Mouse (Mus musculus) midbrain, embryonic 14.5 days (tissue): Measurements from ENCODE around the gene Pms2. TPM values are rescaled to one million over a fixed set of nuclear protein-coding genes. Genes with fewer than 3 reads are reported as not detected.

Source experiments
- ATAC-seq: fragments of 200-750 bp; cut with Nextera tagmentation; 2 replicates; pipeline ENCODE4 v1.8.0; 2017; ENCODE audit warnings: moderate number of reproducible peaks, moderate library complexity; ENCODE audit not compliant: low FRiP score, low TSS enrichment
- DNase-seq: peaks from one replicate; pipeline ENCODE4 v3.0.0-alpha.2; 2015
- H3K27ac ChIP-seq: fragments of 300-500 bp; sonication (generic); replicated peaks from 2 replicates; pipeline ENCODE4 v1.5.1; 2014; ENCODE audit warnings: mild to moderate bottlenecking, low read depth, low read length, moderate library complexity
- H3K27me3 ChIP-seq: fragments of 300-500 bp; sonication (generic); 2 replicates; pipeline ENCODE4 v1.6.1; 2014; ENCODE audit warnings: low read length, control low read depth, mixed read lengths; ENCODE audit not compliant: control insufficient read depth, insufficient read depth
- H3K36me3 ChIP-seq: fragments of 300-500 bp; sonication (generic); 2 replicates; pipeline ENCODE4 v1.6.1; 2014; ENCODE audit warnings: low read length, control low read depth; ENCODE audit not compliant: control insufficient read depth, insufficient read depth
- H3K4me1 ChIP-seq: fragments of 300-500 bp; sonication (generic); 2 replicates; pipeline ENCODE4 v1.6.1; 2014; ENCODE audit warnings: mild to moderate bottlenecking, antibody characterized with exemption, low read length, control low read depth; ENCODE audit not compliant: control insufficient read depth, insufficient read depth
- H3K4me2 ChIP-seq: fragments of 300-500 bp; sonication (generic); 2 replicates; pipeline ENCODE4 v1.6.1; 2014; ENCODE audit warnings: mild to moderate bottlenecking, low read length, moderate library complexity
- H3K4me3 ChIP-seq: fragments of 300-500 bp; sonication (generic); replicated peaks from 2 replicates; pipeline ENCODE4 v1.5.1; 2014; ENCODE audit warnings: low read depth, low read length
- H3K9ac ChIP-seq: fragments of 300-500 bp; sonication (generic); replicated peaks from 2 replicates; pipeline ENCODE4 v1.6.1; 2014; ENCODE audit warnings: mild to moderate bottlenecking, low read length, moderate library complexity
- H3K9me3 ChIP-seq: fragments of 300-500 bp; sonication (generic); 2 replicates; pipeline ENCODE4 v1.6.1; 2016; ENCODE audit warnings: low read length, control low read depth, mixed read lengths; ENCODE audit not compliant: control insufficient read depth
- WGBS: fragments of 180-500 bp; shearing (Covaris S2); extraction: QIAGEN DNeasy Blood & Tissue Kit; methylation state at CpG from one replicate; pipeline ENCODE4 v1.1.7; 2014; 5-methylcytosine and 5-hydroxymethylcytosine counted together
- polyA plus RNA-seq: library from polyadenylated mRNA; unstranded; fragments of >200 nt; fragmentation: Nextera tagmentation; extraction: Ambion mirVana; gene quantifications from 2 replicates; pipeline ENCODE4 v1.2.1, GENCODE M21; 2014

Pms2 gene
- polyA plus RNA-seq, 1 experiment from 2014 or later: 31.0 TPM

- Histone ChIP-seq H3K36me3 (peaks cover 91% of the 10 kb centered on the region), H3K27me3 (no peaks in the 10 kb centered on the region), H3K4me2 (no peak overlapping the region), H3K4me3 (no peak overlapping the region), H3K9ac (no peak overlapping the region), H3K27ac (no peak overlapping the region), H3K9me3 (no peaks in the 10 kb centered on the region), H3K4me1 (no peaks in the 10 kb centered on the region)
- 89% methylated on average over 3 of the region's 3 CpGs for WGBS
- DNase-seq (no peak), ATAC-seq (no peak)
Measured at GRCm38 (mm10) chr5:143902111-143902510, 7.7 kb upstream of the Pms2 start.

- ATAC-seq (no peak), DNase-seq (no peak)
- H3K4me1 ChIP-seq: peaks cover 10% of the 10 kb centered on the region
- no peaks in the 10 kb centered on the region for H3K9me3 ChIP-seq
- H3K27ac ChIP-seq: no peak overlapping the region
- no peaks in the 10 kb centered on the region for H3K27me3 ChIP-seq
- no peak overlapping the region for H3K9ac ChIP-seq
- no peak overlapping the region for H3K4me2 ChIP-seq
- H3K4me3 ChIP-seq: no peak overlapping the region
- H3K36me3 ChIP-seq: peaks cover 75% of the 10 kb centered on the region
- 92% methylated on average over 4 of the region's 4 CpGs for WGBS
Measured at GRCm38 (mm10) chr5:143903813-143904212, 6.0 kb upstream of the Pms2 start.

DNA sequence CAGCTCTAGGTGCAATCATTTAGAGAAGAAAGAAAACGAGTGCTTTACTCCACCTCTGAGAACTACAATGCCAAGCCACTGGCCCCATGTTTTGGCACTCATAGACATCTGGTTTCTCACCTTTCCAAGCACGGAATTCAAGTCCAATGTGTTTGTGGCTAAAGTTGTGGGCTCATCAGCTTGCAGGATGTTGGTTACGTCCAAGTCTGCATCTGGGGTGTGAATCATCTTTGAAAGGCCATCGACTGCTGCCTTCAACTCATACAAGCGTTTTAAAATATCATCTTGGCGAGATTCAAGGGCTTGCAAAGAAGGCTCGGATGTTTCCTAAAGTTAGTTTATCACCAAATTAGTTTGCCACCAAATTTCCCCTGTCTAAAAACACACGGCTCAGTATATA, 3.3 kb upstream of the Pms2 start:
- Histone ChIP-seq H3K27ac (no peak overlapping the region), H3K9ac (no peak overlapping the region), H3K27me3 (no peaks in the 10 kb centered on the region), H3K4me2 (no peak overlapping the region), H3K9me3 (no peaks in the 10 kb centered on the region), H3K36me3 (peaks cover 49% of the 10 kb centered on the region), H3K4me1 (peaks cover 20% of the 10 kb centered on the region), H3K4me3 (no peak overlapping the region)
- ATAC-seq (no peak), DNase-seq (no peak)
- 89% methylated on average over 8 of the region's 8 CpGs for WGBS

DNA sequence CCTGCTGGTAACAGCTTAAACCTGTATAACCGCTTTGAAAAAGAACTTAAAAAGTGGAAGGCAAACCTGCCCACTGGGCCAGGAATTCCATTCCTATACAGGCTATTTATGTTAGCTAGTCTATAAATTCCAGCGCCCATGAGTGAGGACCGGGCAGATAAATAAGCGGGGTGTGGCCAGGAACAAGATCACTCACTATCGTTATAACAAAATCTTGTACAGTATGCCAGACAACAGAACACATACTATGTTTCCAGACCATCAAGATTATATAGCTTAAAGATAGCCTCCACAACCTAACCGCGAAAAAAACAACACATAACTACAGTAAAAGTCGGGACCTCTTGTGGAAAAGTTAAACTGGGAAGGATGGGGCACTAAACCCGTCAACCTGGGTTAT, 838 bp upstream of the Pms2 start:
- DNase-seq: no peak
- no peak for ATAC-seq
- Histone ChIP-seq H3K4me1 (peaks cover 20% of the 10 kb centered on the region), H3K27ac (peak overlapping the region; percentile 84), H3K4me2 (peak overlapping the region; percentile 82), H3K4me3 (peak overlapping the region; percentile 75), H3K9ac (peak overlapping the region; percentile 60), H3K36me3 (peaks cover 33% of the 10 kb centered on the region), H3K27me3 (no peaks in the 10 kb centered on the region), H3K9me3 (no peaks in the 10 kb centered on the region)
- WGBS: 3% methylated on average over 9 of the region's 9 CpGs

DNA sequence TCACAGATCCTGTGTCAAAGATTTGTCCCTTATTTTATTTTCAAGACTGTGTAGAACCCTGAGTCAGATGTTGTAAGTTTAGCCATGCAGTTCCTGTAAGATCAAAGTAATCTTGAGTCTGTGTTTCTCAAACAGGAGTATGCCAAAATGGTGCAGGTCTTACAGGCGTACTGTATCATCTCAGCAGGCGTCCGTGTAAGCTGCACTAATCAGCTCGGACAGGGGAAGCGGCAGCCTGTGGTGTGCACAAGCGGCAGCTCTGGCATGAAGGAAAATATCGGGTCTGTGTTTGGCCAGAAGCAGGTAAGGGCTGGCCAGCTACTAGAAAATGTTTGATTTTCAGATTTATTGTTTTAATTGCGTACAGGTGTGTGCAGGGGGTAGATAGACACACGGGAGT, 6.5 kb downstream of the Pms2 start:
- no peaks in the 10 kb centered on the region for H3K27me3 ChIP-seq
- H3K9me3 ChIP-seq: no peaks in the 10 kb centered on the region
- no peak for DNase-seq
- H3K36me3 ChIP-seq: peaks cover 63% of the 10 kb centered on the region
- no peak for ATAC-seq
- H3K4me1 ChIP-seq: no peaks in the 10 kb centered on the region
- no peak overlapping the region for H3K4me3 ChIP-seq
- H3K27ac ChIP-seq: no peak overlapping the region
- no peak overlapping the region for H3K9ac ChIP-seq
- 94% methylated on average over 9 of the region's 9 CpGs for WGBS
- H3K4me2 ChIP-seq: no peak overlapping the region

DNA sequence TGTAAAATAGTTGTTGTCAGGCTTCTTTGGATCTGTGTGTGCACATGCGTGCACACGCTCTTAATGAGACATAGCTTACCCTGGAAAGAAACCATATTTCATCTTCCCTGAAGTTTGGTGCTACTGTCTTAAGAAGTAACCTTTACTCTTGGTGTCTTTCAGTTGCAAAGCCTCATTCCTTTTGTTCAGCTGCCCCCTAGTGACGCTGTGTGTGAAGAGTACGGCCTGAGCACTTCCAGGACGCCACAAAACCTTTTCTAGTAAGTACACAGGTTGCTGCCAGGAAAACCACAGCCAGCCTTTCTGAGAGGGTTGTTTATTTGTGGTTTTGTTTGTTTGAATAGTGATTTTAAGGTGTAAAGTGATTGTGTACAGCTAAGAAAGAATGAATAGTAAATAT, 7.7 kb downstream of the Pms2 start:
- DNase-seq (peak; percentile 66), ATAC-seq (no peak)
- no peaks in the 10 kb centered on the region for H3K4me1 ChIP-seq
- no peak overlapping the region for H3K4me3 ChIP-seq
- H3K27ac ChIP-seq: no peak overlapping the region
- peaks cover 70% of the 10 kb centered on the region for H3K36me3 ChIP-seq
- H3K9me3 ChIP-seq: no peaks in the 10 kb centered on the region
- no peak overlapping the region for H3K9ac ChIP-seq
- WGBS: 49% methylated on average over 5 of the region's 5 CpGs
- no peaks in the 10 kb centered on the region for H3K27me3 ChIP-seq
- H3K4me2 ChIP-seq: no peak overlapping the region

DNA sequence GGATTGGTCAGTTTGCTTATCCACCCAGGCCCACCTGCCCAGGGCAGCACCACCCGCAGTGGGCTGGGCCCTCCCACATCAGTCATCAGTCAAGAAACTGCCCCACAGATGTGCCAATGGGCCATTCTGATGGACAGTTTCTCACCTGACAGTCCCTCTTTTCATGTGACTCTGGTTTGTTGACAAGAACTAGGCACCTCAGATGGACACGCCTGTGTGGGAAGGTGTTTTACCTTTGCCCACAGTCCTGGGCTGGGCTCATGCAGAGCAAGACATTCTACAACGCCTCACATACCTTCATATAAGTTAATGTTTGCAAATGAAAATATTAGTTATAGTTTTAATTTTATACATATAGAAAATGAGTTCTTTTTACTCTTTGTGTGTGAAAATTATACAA, 8.4 kb downstream of the Pms2 start:
- Histone ChIP-seq H3K9ac (no peak overlapping the region), H3K4me2 (no peak overlapping the region), H3K4me1 (no peaks in the 10 kb centered on the region), H3K27me3 (no peaks in the 10 kb centered on the region), H3K9me3 (no peaks in the 10 kb centered on the region), H3K27ac (no peak overlapping the region), H3K4me3 (no peak overlapping the region), H3K36me3 (peaks cover 76% of the 10 kb centered on the region)
- DNase-seq (no peak), ATAC-seq (no peak)
- WGBS: 94% methylated on average over 3 of the region's 3 CpGs

GRCm38 (mm10) chr5:143924781-143925452, 15.2 kb downstream of the Pms2 start:
- no peak overlapping the region for H3K4me3 ChIP-seq

GRCm38 (mm10) chr5:143927875-143928274, 18.1 kb downstream of the Pms2 start, which contains the start of gene Gm42421:
Gene Gm42421 (plus strand): TSS chr5:143928175.
- Histone ChIP-seq H3K4me1 (no peaks in the 10 kb centered on the region), H3K27ac (no peak within 1 kb of the TSS), H3K4me3 (no peak within 1 kb of the TSS), H3K9me3 (no peaks in the 10 kb centered on the region), H3K36me3 (peaks cover 87% of the 10 kb centered on the region), H3K9ac (no peak within 1 kb of the TSS), H3K4me2 (no peak within 1 kb of the TSS), H3K27me3 (no peaks in the 10 kb centered on the region)
- WGBS: 94% methylated on average over 8 of the region's 8 CpGs
- no peak for ATAC-seq
- DNase-seq: no peak

More at GRCm38 (mm10) chr5:143924781-143925452, 15.2 kb downstream of the Pms2 start:
- no peak for ATAC-seq
- Histone ChIP-seq H3K9me3 (no peaks in the 10 kb centered on the region), H3K27ac (no peak overlapping the region), H3K27me3 (no peaks in the 10 kb centered on the region), H3K9ac (no peak overlapping the region), H3K4me2 (no peak overlapping the region), H3K4me1 (no peaks in the 10 kb centered on the region), H3K36me3 (peaks cover 87% of the 10 kb centered on the region)
- 93% methylated on average over 6 of the region's 6 CpGs for WGBS
- DNase-seq: no peak
